Mouse (Mus musculus) forebrain, embryonic 16.5 days (tissue): ENCODE results near the gene Nfam1. TPM values are rescaled to one million over a fixed set of nuclear protein-coding genes. Genes with fewer than 3 reads are reported as not detected.
A peak's percentile ranks its signal among the peaks of the same experiment; 100 is the strongest.

ENCODE experiments used
- ATAC-seq: fragments of 200-750 bp; cut with Nextera tagmentation; 2 replicates; pipeline ENCODE4 v1.8.0; 2017; ENCODE audit warnings: mild to moderate bottlenecking, moderate library complexity
- H3K27ac ChIP-seq: fragments of 300-500 bp; sonication (generic); 2 replicates; pipeline ENCODE4 v1.5.1; 2014; ENCODE audit warnings: low read length, control low read depth
- H3K27me3 ChIP-seq: fragments of 300-500 bp; sonication (generic); replicated peaks from 2 replicates; pipeline ENCODE4 v1.6.1; 2014; ENCODE audit warnings: low read length; ENCODE audit not compliant: control insufficient read depth, insufficient read depth
- H3K36me3 ChIP-seq: fragments of 300-500 bp; sonication (generic); 2 replicates; pipeline ENCODE4 v1.6.1; 2014; ENCODE audit not compliant: control insufficient read depth, insufficient read depth
- H3K4me1 ChIP-seq: fragments of 300-500 bp; sonication (generic); replicated peaks from 2 replicates; pipeline ENCODE4 v1.6.1; 2014; ENCODE audit warnings: low read length; ENCODE audit not compliant: control insufficient read depth, insufficient read depth
- H3K4me2 ChIP-seq: fragments of 300-500 bp; sonication (generic); 2 replicates; pipeline ENCODE4 v1.6.1; 2014; ENCODE audit warnings: mild to moderate bottlenecking, low read length, control low read depth
- H3K4me3 ChIP-seq: fragments of 300-500 bp; sonication (generic); replicated peaks from 2 replicates; pipeline ENCODE4 v1.5.1; 2014; ENCODE audit warnings: mild to moderate bottlenecking, low read length, control low read depth
- H3K9ac ChIP-seq: fragments of 300-500 bp; sonication (generic); replicated peaks from 2 replicates; pipeline ENCODE4 v1.6.1; 2014; ENCODE audit warnings: low read depth, low read length, control low read depth
- H3K9me3 ChIP-seq: fragments of 300-500 bp; sonication (generic); 2 replicates; pipeline ENCODE4 v1.6.1; 2016; ENCODE audit warnings: low read length; ENCODE audit not compliant: control insufficient read depth
- WGBS: fragments of 180-500 bp; shearing (Covaris S2); extraction: QIAGEN DNeasy Blood & Tissue Kit; methylation state at CpG from one replicate; pipeline ENCODE4 v1.1.7; 2014; 5-methylcytosine and 5-hydroxymethylcytosine counted together
- polyA plus RNA-seq: library from polyadenylated mRNA; unstranded; fragments of >200 nt; fragmentation: Nextera tagmentation; extraction: Ambion mirVana; gene quantifications from 2 replicates; pipeline ENCODE4 v1.2.1, GENCODE M21; 2015

The Nfam1 gene
- polyA plus RNA-seq, 1 experiment from 2014 or later, result 1.5 TPM

GRCm38 (mm10) chr15:82969206-82969721 is 63.8 kb downstream of the Nfam1 start:
- WGBS, result 37% methylated on average over 6 of the region's 6 CpGs
- peak overlapping the region; percentile 87 for H3K27ac ChIP-seq
- H3K9me3 ChIP-seq, result no peaks in the 10 kb centered on the region
- no peak overlapping the region for H3K4me2 ChIP-seq
- no peaks in the 10 kb centered on the region for H3K36me3 ChIP-seq
- peaks cover 40% of the 10 kb centered on the region for H3K4me1 ChIP-seq
- H3K4me3 ChIP-seq, result no peak overlapping the region
- H3K9ac ChIP-seq, result no peak overlapping the region; the same call in 1 of the 2 replicates
- ATAC-seq, result no peak
- H3K27me3 ChIP-seq, result no peaks in the 10 kb centered on the region

- peak overlapping the region; percentile 56 for H3K9ac ChIP-seq
- no peaks in the 10 kb centered on the region for H3K36me3 ChIP-seq
- peak overlapping the region; percentile 87 for H3K27ac ChIP-seq
- H3K9me3 ChIP-seq, result no peaks in the 10 kb centered on the region
- H3K27me3 ChIP-seq, result no peaks in the 10 kb centered on the region
- WGBS, result 0% methylated on average over 22 of the region's 22 CpGs
- H3K4me3 ChIP-seq, result peak overlapping the region; percentile 20; the same call in 1 of the 2 replicates
- peak overlapping the region; percentile 49 for H3K4me2 ChIP-seq
- peak; percentile 90 for ATAC-seq
- H3K4me1 ChIP-seq, result peaks cover 44% of the 10 kb centered on the region
Observed at GRCm38 (mm10) chr15:82968449-82968848, 64.7 kb downstream of the Nfam1 start.

- ATAC-seq, result peak; percentile 4
- 22% methylated on average over 6 of the region's 6 CpGs for WGBS
- Histone ChIP-seq H3K9me3 (no peaks in the 10 kb centered on the region), H3K4me2 (peak overlapping the region; percentile 49), H3K4me1 (peaks cover 46% of the 10 kb centered on the region), H3K27me3 (no peaks in the 10 kb centered on the region), H3K27ac (peak overlapping the region; percentile 87), H3K36me3 (no peaks in the 10 kb centered on the region), H3K9ac (peak overlapping the region; percentile 56), H3K4me3 (peak overlapping the region; percentile 20; the same call in 1 of the 2 replicates)
Observed at GRCm38 (mm10) chr15:82967947-82968346, 65.2 kb downstream of the Nfam1 start.

- 0 out of 2 replicates have a peak, but pooled peaks have one; percentile 5 for ATAC-seq
- no peaks in the 10 kb centered on the region for H3K27me3 ChIP-seq
- WGBS, result 57% methylated on average over 14 of the region's 14 CpGs
Observed at GRCm38 (mm10) chr15:82964266-82964825, 68.8 kb downstream of the Nfam1 start.

GRCm38 (mm10) chr15:82963556-82964156 is 69.5 kb downstream of the Nfam1 start:
- Histone ChIP-seq H3K36me3 (no peaks in the 10 kb centered on the region), H3K27me3 (no peaks in the 10 kb centered on the region), H3K4me2 (peak overlapping the region; percentile 50), H3K9ac (peak overlapping the region; percentile 86), H3K4me3 (peak overlapping the region; percentile 69), H3K27ac (peak overlapping the region; percentile 89), H3K9me3 (no peaks in the 10 kb centered on the region), H3K4me1 (peaks cover 77% of the 10 kb centered on the region)
- ATAC-seq, result no peak
- 0% methylated on average over 12 of the region's 82 CpGs for WGBS

More at GRCm38 (mm10) chr15:82964266-82964825, 68.8 kb downstream of the Nfam1 start:
- H3K4me2 ChIP-seq, result peak overlapping the region; percentile 50
- H3K9me3 ChIP-seq, result no peaks in the 10 kb centered on the region
- no peak overlapping the region; the same call in 1 of the 2 replicates for H3K4me3 ChIP-seq
- H3K9ac ChIP-seq, result peak overlapping the region; percentile 86
- no peaks in the 10 kb centered on the region for H3K36me3 ChIP-seq
- peaks cover 77% of the 10 kb centered on the region for H3K4me1 ChIP-seq
- peak overlapping the region; percentile 89 for H3K27ac ChIP-seq

- H3K4me2 ChIP-seq, result peak overlapping the region; percentile 78
- no peaks in the 10 kb centered on the region for H3K27me3 ChIP-seq
- no peaks in the 10 kb centered on the region for H3K9me3 ChIP-seq
- WGBS, result 2% methylated on average over 30 of the region's 39 CpGs
- peak overlapping the region; percentile 86 for H3K9ac ChIP-seq
- peak overlapping the region; percentile 89 for H3K27ac ChIP-seq
- no peak for ATAC-seq
- H3K4me1 ChIP-seq, result peaks cover 77% of the 10 kb centered on the region
- H3K4me3 ChIP-seq, result peak overlapping the region; percentile 69
- no peaks in the 10 kb centered on the region for H3K36me3 ChIP-seq
Observed at GRCm38 (mm10) chr15:82963090-82963489, 70.0 kb downstream of the Nfam1 start.

GRCm38 (mm10) chr15:82962536-82962935 is 70.6 kb downstream of the Nfam1 start:
- Histone ChIP-seq H3K4me2 (peak overlapping the region; percentile 78), H3K27me3 (no peaks in the 10 kb centered on the region), H3K9me3 (no peaks in the 10 kb centered on the region), H3K9ac (peak overlapping the region; percentile 86), H3K4me1 (peaks cover 77% of the 10 kb centered on the region), H3K36me3 (no peaks in the 10 kb centered on the region), H3K4me3 (peak overlapping the region; percentile 69), H3K27ac (peak overlapping the region; percentile 34)
- 38% methylated on average over 4 of the region's 4 CpGs for WGBS
- no peak for ATAC-seq

- WGBS, result under 1% methylated on average over 26 of the region's 26 CpGs
- Histone ChIP-seq H3K4me3 (peak overlapping the region; percentile 69), H3K36me3 (no peaks in the 10 kb centered on the region), H3K27me3 (no peaks in the 10 kb centered on the region), H3K9ac (peak overlapping the region; percentile 75), H3K9me3 (no peaks in the 10 kb centered on the region), H3K4me2 (peak overlapping the region; percentile 78), H3K4me1 (peaks cover 83% of the 10 kb centered on the region), H3K27ac (peak overlapping the region; percentile 70)
- peak; percentile 2; the same call in 1 of the 2 replicates for ATAC-seq
Observed at GRCm38 (mm10) chr15:82960786-82961561, 72.1 kb downstream of the Nfam1 start.

GRCm38 (mm10) chr15:82959151-82959550 is 74.0 kb downstream of the Nfam1 start:
- no peak for ATAC-seq
- WGBS, result 39% methylated on average over 12 of the region's 12 CpGs
- no peaks in the 10 kb centered on the region for H3K9me3 ChIP-seq
- peak overlapping the region; percentile 48 for H3K9ac ChIP-seq
- H3K27ac ChIP-seq, result peak overlapping the region; percentile 74
- H3K4me3 ChIP-seq, result no peak overlapping the region
- no peaks in the 10 kb centered on the region for H3K36me3 ChIP-seq
- no peaks in the 10 kb centered on the region for H3K27me3 ChIP-seq
- H3K4me2 ChIP-seq, result peak overlapping the region; percentile 78
- H3K4me1 ChIP-seq, result peaks cover 74% of the 10 kb centered on the region
